Mouse (Mus musculus): Measurements from ENCODE around the gene Rubcn. TPM values are rescaled to one million over a fixed set of nuclear protein-coding genes. Genes with fewer than 3 reads are reported as not detected.
"Not testable (repeated sequence)": the region's sequence is repeated elsewhere in the genome, so short reads cannot be mapped to it uniquely, and the experiment has no call there.

The Rubcn gene
- polyA plus RNA-seq (2015; fragmentation: Nextera tagmentation; extraction: Ambion mirVana) = 26.2 and 29.2 TPM in 2 replicates

- peak within 1 kb of the TSS; percentile 88 for H3K9ac ChIP-seq (replicated peaks)
- WGBS = under 1% methylated on average over 82 of the region's 83 CpGs
- peak within 1 kb of the TSS; percentile 86 for H3K4me2 ChIP-seq (replicated peaks)
- H3K36me3 ChIP-seq = no peaks in the 10 kb centered on the region
- peak; percentile 99 for ATAC-seq
- H3K4me3 ChIP-seq (replicated peaks) = peak within 1 kb of the TSS; percentile 92
- H3K27me3 ChIP-seq = no peaks in the 10 kb centered on the region
- peaks cover 15% of the 10 kb centered on the region for H3K4me1 ChIP-seq (replicated peaks)
- peak within 1 kb of the TSS; percentile 91 for H3K27ac ChIP-seq
- H3K9me3 ChIP-seq = no peaks in the 10 kb centered on the region
These were observed at the start of gene Rubcn, which contains the start of gene Fyttd1 for GRCm38 (mm10) chr16:32877343-32878156. TSS of gene Rubcn (minus strand) at chr16:32877766. TSS of gene Fyttd1 (plus strand) at chr16:32877500.

DNA sequence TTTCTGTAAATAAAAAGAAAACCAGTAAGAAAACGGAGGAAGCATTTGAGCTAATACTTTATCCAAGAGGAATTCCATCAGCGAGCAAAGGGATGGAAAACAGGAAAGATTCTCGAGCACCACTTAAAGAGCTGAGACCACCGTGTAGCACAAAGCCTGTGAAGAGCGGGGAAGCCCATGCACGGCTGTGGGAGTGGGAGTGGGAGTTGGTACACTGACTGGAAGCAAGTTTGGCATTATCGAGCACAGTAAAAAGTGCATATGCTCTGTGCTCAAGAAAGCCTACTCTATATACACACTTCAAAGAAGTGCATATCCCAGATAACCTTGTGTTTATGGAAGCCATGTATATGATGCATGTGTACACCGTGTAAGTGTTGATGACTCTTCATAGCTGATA lies 49.5 kb upstream of the Rubcn start:
- Histone ChIP-seq H3K27ac (no peak overlapping the region), H3K4me2 (replicated peaks) (no peak overlapping the region), H3K4me3 (replicated peaks) (no peak overlapping the region), H3K9me3 (no peaks in the 10 kb centered on the region), H3K36me3 (peaks cover 22% of the 10 kb centered on the region), H3K4me1 (replicated peaks) (peaks cover 4% of the 10 kb centered on the region; the same call in 1 of the 2 replicates), H3K27me3 (no peaks in the 10 kb centered on the region), H3K9ac (replicated peaks) (no peak overlapping the region)
- no peak for ATAC-seq
- 94% methylated on average over 8 of the region's 8 CpGs for WGBS

DNA sequence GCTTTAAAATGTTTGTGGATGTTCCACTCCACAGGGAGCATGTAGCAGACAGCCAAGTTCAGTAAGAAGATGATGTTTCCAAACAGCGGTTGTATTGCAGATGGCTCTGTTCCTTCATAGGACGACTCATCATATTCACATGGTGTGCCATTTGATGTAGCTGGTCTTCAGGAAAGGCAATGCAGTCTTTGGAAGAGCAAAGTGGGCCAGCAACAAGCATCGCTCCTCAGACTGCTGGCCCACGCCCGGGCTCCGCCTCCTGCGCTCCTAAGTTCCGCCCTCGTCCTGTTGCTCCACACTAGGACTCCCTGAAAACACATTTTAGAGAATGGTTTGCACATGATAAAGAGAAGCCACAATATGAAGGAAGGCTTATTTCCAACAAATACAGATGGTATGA lies 49.1 kb upstream of the Rubcn start:
- not testable (repeated sequence) for H3K4me1 ChIP-seq (replicated peaks); ATAC-seq; H3K4me3 ChIP-seq (replicated peaks); H3K27me3 ChIP-seq; H3K27ac ChIP-seq; H3K4me2 ChIP-seq (replicated peaks); H3K9ac ChIP-seq (replicated peaks); H3K9me3 ChIP-seq
- peaks cover 26% of the 10 kb centered on the region for H3K36me3 ChIP-seq
- whole genome bisulfite sequencing = 92% methylated on average over 9 of the region's 9 CpGs

DNA sequence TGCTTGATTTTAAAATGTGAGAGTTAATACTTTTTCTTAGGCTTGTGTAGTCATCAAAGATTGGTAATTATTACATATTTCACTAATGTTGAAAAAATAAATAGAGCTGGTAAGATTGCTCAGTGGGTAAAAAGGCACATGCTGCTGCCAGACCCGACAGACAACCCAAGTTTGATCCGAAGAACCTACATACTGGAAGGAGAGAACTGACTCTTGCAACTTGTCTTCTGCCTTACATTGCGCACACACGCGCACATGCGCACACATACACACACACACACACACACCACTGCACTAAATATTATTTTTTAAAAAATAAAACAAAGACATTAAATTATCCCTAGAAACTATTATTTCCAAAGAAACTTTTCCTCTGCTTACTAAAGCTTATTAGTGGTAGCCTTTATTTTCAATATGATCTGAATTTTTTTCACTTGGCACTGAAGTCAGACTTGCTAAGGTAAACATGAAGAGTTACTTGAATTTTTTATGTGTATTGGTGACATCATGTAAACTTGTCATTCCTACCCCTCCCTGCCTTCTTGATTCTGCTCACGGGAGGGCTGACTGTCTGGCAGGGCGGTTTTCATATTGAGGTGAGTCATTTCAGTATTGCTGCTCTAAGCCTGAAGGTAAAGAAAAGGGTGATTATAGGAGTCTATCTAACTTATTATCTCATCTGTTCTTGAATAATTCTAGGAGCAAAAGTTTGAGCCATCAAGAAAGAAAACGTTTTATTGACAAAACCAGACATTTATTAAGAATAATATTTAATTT lies 37.9 kb upstream of the Rubcn start:
- Histone ChIP-seq H3K36me3 (0 out of 2 replicates have a peak, but pooled peaks cover 4% of the 10 kb centered on the region), H3K27ac (no peak overlapping the region), H3K4me1 (replicated peaks) (peaks cover 16% of the 10 kb centered on the region), H3K9ac (replicated peaks) (no peak overlapping the region), H3K4me2 (replicated peaks) (peak overlapping the region; percentile 63), H3K9me3 (no peaks in the 10 kb centered on the region; the same call in 1 of the 2 replicates), H3K4me3 (replicated peaks) (peak overlapping the region; percentile 91), H3K27me3 (no peaks in the 10 kb centered on the region)
- 74% methylated on average over 9 of the region's 9 CpGs for WGBS
- no peak for ATAC-seq

DNA sequence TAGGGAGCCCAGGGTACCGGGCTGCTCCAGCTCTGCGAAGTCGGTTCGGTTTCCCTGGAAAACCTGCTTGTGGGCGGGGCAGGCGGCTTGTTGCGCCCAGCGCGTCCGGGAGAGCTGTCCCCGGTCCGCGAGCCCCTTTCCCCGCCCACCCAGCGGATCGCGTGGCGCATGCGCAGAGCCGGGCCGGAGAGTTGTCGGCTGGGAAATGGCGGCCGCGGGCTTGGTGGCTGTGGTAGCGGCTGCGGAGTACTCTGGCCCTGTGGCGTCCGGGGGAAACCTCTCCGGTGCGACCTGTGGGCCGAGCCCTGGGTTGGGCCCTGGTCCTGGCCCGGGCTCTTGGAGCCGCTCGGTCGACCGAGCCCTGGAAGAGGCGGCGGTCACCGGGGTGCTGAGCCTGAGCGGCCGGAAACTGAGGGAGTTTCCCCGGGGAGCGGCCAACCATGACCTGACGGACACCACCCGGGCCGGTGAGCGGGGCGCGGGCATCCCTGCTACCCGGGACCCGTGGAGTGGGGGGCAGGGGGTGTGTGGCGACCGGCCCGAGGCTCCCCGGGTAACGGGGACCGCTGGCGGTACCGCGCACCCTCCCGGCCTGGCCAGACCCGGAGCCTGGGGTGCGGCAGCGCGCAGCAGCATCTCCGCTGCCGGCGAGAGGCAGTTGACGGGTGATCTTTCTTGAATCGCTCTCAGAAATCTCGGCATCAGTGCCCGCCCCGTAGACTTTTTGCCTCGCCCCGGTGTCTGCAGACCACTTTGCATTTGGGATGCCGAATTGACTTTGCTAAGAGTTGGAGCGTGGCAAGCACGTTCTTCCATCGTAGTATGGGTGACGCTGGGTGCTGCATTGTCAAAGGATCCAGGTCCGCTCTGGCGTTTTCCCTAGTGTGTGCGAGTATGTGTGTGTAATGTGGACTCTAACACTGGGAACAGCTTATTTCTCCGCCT lies 36.6 kb upstream of the Rubcn start, which contains the start of gene Lrch3:
Lrch3 (plus strand) TSS at position 164 of the 945 bp plus-strand sequence.
- peak within 1 kb of the TSS; percentile 87 for H3K27ac ChIP-seq
- peak within 1 kb of the TSS; percentile 63 for H3K4me2 ChIP-seq (replicated peaks)
- H3K9me3 ChIP-seq = no peaks in the 10 kb centered on the region
- no peaks in the 10 kb centered on the region for H3K36me3 ChIP-seq
- H3K9ac ChIP-seq (replicated peaks) = peak within 1 kb of the TSS; percentile 93
- peak; percentile 91 for ATAC-seq
- no peaks in the 10 kb centered on the region for H3K27me3 ChIP-seq
- H3K4me1 ChIP-seq (replicated peaks) = peaks cover 16% of the 10 kb centered on the region
- peak within 1 kb of the TSS; percentile 91 for H3K4me3 ChIP-seq (replicated peaks)
- WGBS = under 1% methylated on average over 84 of the region's 85 CpGs

GRCm38 (mm10) chr16:32913212-32913611 lies 35.6 kb upstream of the Rubcn start:
- no peak overlapping the region for H3K27ac ChIP-seq
- no peak for ATAC-seq
- peak overlapping the region; percentile 91; the same call in 1 of the 2 replicates for H3K4me3 ChIP-seq (replicated peaks)
- no peaks in the 10 kb centered on the region for H3K9me3 ChIP-seq
- no peaks in the 10 kb centered on the region for H3K36me3 ChIP-seq
- H3K4me2 ChIP-seq (replicated peaks) = peak overlapping the region; percentile 63
- H3K9ac ChIP-seq (replicated peaks) = no peak overlapping the region; the same call in 1 of the 2 replicates
- H3K27me3 ChIP-seq = no peaks in the 10 kb centered on the region
- 71% methylated on average over 7 of the region's 7 CpGs for WGBS
- peaks cover 16% of the 10 kb centered on the region for H3K4me1 ChIP-seq (replicated peaks)

DNA sequence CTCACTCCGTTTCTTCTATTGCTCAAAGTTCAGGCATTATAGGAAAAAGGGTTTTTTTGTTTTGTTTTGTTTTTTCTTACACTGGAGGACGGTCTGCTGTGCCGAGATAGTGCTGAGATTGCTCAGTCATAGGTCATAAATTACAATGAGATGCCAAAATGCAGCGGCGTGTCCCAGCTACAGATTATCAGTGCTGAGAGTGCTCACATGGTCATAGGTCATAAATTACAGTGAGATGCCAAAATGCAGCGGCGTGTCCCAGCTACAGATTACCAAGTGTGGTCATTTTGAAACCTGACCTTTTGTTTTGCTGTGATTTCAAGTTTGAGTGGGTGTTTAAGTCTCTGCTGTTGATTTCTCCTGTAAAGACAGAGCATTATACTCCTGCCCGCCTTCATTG lies 29.2 kb upstream of the Rubcn start:
- Histone ChIP-seq H3K4me3 (replicated peaks) (no peak overlapping the region), H3K27ac (no peak overlapping the region), H3K9me3 (no peaks in the 10 kb centered on the region), H3K4me1 (replicated peaks) (no peaks in the 10 kb centered on the region), H3K9ac (replicated peaks) (no peak overlapping the region), H3K36me3 (peaks cover 28% of the 10 kb centered on the region), H3K4me2 (replicated peaks) (no peak overlapping the region), H3K27me3 (no peaks in the 10 kb centered on the region)
- WGBS = 91% methylated on average over 8 of the region's 8 CpGs
- no peak for ATAC-seq

DNA sequence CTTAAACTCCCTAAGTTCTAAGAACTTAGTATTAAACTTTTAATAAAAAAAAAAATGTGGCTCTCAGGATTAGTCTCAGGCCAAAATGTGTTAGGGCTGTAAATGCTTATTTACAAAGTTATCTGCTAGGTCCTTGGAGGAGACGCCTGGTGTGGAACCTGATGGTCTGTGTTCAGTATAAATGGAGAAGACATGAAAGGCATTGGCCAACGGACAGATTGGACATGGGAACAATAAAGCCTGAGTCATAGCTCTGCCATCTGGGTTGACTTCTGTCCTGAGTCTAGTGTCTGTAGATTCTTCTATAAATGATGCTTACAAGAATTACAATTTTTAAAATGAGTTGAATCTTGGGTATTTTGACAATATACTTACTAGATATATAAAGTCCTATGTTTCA lies 28.6 kb upstream of the Rubcn start:
- no peak overlapping the region for H3K4me3 ChIP-seq (replicated peaks)
- H3K27me3 ChIP-seq = no peaks in the 10 kb centered on the region
- no peaks in the 10 kb centered on the region for H3K4me1 ChIP-seq (replicated peaks)
- H3K27ac ChIP-seq = no peak overlapping the region
- H3K36me3 ChIP-seq = peaks cover 33% of the 10 kb centered on the region
- H3K9ac ChIP-seq (replicated peaks) = no peak overlapping the region
- no peak overlapping the region for H3K4me2 ChIP-seq (replicated peaks)
- no peak for ATAC-seq
- no peaks in the 10 kb centered on the region for H3K9me3 ChIP-seq
- WGBS = 86% methylated on average over 2 of the region's 2 CpGs

DNA sequence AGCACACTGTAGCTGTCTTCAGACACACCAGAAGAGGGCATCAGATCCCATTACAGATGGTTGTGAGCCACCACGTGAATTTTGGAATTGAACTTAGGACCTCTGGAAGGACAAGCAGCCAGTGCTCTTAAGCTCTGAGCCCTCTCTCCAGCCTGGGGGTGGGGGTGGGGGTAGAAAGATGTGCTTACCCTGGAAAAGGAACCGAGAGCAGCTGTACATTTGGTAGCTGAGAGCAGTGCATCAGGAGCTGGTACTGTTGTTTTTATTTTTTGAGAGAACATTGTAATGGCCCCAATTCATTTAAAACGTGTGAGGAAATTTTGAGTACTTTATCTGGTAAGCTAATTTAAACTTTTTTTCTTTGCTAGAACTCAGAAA lies 24.5 kb upstream of the Rubcn start:
- Histone ChIP-seq H3K4me1 (replicated peaks) (no peaks in the 10 kb centered on the region), H3K36me3 (peaks cover 56% of the 10 kb centered on the region), H3K27me3 (no peaks in the 10 kb centered on the region), H3K4me2 (replicated peaks) (no peak overlapping the region), H3K27ac (no peak overlapping the region), H3K9ac (replicated peaks) (no peak overlapping the region), H3K4me3 (replicated peaks) (no peak overlapping the region), H3K9me3 (no peaks in the 10 kb centered on the region)
- ATAC-seq = no peak
- WGBS = 72% methylated on average over 3 of the region's 3 CpGs

DNA sequence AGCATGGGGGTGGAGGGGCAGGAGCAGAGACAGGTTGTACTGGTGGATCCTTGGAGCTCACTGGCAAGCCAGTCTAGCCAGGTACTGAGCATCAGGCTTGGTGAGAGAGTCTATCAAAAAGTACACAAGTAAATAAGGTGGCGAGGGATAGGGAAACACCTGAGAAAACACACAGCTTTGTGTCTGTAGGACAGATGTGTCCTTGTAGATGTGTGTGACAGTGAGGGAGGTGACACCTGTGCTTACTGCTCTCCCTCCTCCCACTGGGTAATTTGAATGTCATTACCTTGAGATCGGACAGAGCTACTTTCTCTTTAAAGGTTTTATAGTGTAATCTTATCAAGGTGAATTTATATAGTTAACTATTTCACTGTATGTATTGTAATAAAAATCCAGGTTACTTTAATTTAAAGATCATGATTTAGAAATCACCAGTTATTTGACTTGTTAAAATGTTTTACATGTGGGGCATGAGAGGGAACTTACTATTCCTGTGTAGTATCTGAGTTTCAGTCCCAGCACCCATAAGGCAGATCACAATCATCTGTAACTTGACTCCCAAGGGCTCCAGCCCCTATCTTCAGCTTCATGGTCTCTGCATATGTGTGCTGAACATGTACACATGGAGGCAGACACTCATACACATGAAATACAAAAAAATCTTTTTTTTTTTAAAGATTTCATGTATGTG lies 23.9 kb upstream of the Rubcn start:
- Histone ChIP-seq H3K36me3 (peaks cover 52% of the 10 kb centered on the region), H3K27ac (no peak overlapping the region), H3K27me3 (no peaks in the 10 kb centered on the region), H3K9me3 (no peaks in the 10 kb centered on the region), H3K9ac (replicated peaks) (no peak overlapping the region), H3K4me1 (replicated peaks) (no peaks in the 10 kb centered on the region), H3K4me3 (replicated peaks) (no peak overlapping the region), H3K4me2 (replicated peaks) (no peak overlapping the region)
- ATAC-seq = no peak
- WGBS = 89% methylated on average over 2 of the region's 2 CpGs

GRCm38 (mm10) chr16:32896126-32896525 lies 18.6 kb upstream of the Rubcn start:
- Histone ChIP-seq H3K9me3 (no peaks in the 10 kb centered on the region), H3K27me3 (no peaks in the 10 kb centered on the region), H3K4me1 (replicated peaks) (no peaks in the 10 kb centered on the region), H3K4me2 (replicated peaks) (no peak overlapping the region), H3K9ac (replicated peaks) (no peak overlapping the region), H3K36me3 (peaks cover 59% of the 10 kb centered on the region), H3K4me3 (replicated peaks) (no peak overlapping the region), H3K27ac (no peak overlapping the region)
- ATAC-seq = no peak
